Mouse (Mus musculus): ENCODE results near the gene Coil.

- no peak for TF ChIP-seq TAL1 (IDR thresholded peaks at IDR 0.05; ENCODE audit: low read length)
- TF ChIP-seq GATA1 (IDR thresholded peaks at IDR 0.05; ENCODE audit: low read length), result no peak
Observed at GRCm38 (mm10) chr11:89035552-89035951, 65.5 kb downstream of the Coil start.

Data from erythroblast, embryonic 14.5 days (primary cell).